Mouse (Mus musculus): Measurements from ENCODE around the gene Col28a1.

Col28a1 gene

DNA sequence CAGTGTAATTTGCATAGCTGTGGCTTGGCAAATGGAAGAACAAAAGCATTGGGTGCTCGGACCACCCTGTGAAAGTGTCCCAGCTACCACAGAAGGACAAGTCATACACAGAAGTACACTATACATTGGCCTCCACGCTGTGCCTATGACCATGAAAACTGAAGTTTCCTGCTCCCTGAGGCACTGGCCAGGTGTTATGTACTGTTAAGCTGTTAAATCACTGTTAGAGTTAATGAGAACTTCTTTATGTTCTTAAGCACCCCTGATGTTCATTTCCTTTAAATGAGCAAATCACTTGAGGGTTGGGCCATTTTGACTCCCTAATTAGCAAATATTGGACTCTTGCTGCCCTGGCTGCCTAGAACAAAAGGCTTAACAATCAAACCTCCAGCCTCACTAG, 73.3 kb downstream of the Col28a1 start:
- DNase-seq (ENCODE audit: low spot score), result no peak

DNA sequence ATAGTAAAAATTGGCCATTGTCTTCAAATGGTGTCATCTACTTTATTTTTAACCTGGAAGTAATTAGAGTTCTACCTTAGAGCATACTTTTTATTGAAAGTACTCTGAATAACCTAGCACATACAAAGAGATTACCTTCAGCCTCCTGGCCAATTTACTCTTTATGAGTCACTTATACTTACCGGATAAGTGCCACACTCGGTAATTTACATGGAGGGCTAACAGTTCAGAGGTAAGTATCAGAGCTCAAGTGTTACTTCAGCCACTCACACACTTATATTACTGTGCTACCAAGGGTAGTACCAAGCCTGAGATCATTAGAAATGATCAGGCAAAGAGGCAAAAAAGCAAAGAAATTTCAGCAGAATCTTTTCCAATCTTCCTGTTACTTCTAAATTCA, 73.8 kb downstream of the Col28a1 start:
- DNase-seq (ENCODE audit: low spot score), result no peak

DNA sequence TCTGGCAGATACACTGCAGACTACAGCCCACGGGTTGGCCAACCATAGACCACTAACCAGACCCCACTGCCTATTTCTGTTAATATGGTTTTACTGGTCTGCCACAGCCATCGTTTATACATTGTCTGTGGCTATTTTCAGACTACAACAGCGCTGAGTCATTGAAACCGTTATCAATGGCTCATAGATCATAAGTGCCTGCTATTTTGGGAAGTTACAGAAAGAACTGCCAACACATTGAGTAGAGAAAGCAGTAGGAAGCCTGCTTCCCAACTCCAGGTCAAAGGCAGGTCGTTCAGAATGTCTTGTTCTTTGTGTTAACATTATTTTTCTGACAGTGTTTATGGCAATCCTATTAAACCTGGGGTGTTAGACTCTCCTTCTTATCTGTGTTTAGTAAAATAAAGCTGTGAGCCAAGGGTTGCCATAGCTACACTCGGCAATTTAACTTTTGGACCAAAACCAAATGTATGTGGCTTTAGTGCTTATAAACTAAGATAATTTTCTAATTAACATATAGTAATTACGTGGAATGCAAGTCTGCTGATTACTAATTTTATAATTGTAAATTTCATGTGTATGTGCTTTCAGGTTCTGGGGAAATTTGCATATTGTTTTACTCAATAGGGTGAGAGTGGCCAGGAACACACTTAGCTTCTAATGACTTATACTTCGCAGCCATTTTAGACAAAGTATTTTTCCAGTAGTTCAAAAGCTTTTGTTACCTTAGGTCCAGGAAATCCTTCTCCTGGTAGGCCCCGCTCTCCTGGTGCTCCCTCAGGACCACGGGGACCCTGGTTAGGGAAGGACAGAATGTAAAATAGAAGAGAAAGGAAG, 86.3 kb downstream of the Col28a1 start:
- DNase-seq (ENCODE audit: low spot score), result no peak

DNA sequence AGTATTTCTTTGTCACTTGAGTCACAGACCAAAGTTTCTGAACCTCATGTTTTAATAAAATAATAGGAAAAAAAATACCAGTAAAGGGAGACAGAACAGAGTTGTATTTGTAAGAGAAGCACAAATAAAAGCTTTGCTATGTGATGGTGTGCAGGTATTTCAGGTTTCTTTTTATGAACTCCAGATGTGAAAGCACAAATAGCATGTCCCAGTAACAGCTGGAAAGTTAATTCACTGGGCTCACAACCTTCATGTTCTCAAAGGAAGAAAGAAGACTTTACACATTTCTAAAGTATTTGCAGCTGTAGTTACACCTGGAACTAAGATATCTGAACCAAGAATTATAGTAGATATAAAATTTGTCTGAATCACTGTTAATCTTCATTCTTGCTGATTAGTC, 91.2 kb downstream of the Col28a1 start:
- no peak for DNase-seq (ENCODE audit: low spot score)

DNA sequence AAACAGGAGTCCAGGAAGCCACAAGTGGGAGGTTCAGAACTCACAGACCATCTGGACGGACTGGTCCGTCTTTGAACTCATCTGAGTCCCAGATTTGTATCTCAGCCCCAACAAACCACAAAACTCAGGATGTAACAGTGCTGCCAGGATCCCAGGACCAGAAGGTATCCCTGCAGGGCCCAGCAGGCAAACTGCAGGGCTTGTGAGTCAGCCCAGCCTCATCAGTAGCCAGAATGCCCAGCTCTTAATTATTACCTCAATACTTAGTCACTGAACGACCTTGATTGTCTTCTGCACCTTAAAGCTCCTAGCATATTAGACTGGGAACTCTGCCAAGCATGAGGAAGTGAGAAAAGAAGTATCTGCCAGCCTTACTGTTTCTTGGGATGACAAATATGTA, 96.6 kb downstream of the Col28a1 start:
- DNase-seq (ENCODE audit: low spot score), result no peak

DNA sequence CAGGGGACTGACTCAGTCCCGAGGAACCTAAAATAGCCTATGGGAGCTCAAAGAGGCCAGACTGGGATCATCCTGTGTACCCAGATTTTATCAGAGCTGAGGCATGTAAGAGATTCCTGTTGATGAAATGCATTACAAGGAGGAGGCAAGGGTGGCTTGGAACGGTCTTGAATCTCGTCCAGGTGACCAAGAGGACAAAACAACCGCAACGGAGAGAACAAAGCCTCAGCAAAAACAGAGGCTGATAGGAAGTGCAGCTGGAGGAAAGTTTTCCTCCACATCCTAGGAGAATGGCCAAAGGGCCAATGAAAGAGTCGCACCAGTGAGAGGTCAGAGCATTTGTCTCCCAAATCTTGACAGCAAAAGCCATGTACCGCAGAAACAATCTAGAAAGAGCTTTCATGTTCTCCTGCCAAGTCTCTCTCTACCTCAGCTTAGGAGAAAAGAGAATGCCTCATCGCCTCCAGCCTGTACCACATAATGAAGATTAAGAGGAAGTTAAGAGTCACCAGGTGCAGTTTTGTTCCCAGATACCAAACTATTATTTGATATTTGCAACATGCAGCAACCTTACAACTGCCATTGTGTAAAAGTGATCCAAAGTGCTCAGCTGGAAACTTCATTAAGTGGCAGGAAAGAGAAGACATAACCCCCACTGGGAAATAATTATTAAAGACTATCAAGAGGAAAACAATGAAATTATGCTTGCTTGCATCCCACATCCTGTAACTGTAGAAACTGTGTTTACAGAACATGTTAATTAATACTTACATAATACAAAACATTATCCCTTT, 98.1 kb downstream of the Col28a1 start:
- no peak for DNase-seq (ENCODE audit: low spot score)

DNA sequence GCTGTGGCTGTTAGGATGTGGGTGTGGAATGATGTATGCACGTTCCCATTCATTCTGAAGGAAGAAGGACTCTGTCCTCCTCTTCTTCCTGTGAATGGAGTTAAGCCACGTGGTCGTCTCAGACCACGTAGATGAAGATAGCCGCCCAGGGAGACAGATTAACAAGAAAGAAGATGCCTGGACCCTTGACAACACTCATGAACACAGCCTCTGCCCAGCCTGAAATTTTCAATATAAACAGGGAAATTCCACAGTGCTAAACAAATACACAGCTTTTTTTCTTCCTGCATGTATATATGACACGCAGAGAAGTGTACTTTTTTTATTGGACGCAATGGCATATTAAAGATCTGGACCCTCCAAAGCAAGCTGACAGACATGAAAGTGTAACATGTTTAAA, 98.9 kb downstream of the Col28a1 start:
- DNase-seq (ENCODE audit: low spot score), result no peak

DNA sequence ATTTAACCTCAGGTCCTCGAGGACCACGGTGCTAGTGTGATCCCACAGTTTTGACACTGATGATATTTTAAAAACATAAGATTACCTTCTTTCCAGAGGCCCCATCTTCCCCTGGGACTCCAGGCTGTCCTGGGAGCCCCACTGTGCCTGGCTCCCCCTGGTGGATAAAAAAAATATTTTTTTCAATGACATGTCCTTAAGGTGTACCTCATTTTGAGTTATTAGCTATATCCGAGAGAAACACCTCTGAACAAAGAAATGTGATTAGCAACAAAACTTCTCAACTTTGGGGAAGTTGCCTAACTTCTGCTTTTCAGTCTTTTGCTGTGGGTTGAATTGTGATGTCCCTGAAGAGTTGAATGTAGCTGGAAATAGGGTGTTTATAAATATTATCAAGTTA, 105.6 kb downstream of the Col28a1 start:
- DNase-seq (ENCODE audit: low spot score), result peak; percentile 61

DNA sequence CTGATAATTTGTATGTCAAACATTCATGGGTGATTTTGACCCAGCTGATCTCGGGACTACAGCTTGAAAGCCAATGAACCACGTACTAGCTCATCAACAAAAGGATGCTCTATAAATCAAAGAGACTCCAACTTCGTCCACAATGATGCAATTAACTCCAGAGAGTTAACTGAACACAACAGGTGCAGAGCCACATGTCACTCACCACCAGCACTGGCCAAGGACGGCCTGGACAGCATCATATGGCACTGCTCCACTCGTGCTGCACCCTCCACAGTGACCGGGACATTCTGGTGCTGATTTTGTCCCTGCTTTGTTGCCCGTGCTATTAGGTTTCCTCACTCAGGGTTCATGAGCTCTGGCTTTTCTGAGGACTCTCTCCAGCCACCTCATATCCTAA, 107.6 kb downstream of the Col28a1 start:
- DNase-seq (ENCODE audit: low spot score), result no peak

DNA sequence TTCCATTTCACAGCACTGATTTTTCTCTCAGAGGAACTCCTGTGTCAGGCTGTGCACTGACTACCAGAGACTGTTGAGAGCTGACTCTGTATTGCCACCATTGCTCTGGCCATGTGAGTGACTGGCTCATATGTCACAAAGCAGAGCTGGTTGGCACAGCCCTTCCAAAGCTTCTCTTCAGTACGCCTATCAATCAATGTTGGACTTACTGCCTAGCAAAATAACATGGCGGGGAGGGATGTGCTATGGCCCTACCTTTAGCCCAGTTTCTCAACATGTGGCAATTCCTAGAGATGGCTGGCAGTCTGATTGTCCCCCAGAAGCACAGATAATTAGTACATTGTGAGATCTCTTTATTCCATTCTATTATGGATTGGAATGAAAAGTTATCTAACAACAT, 109.2 kb downstream of the Col28a1 start:
- no peak for DNase-seq (ENCODE audit: low spot score)

DNA sequence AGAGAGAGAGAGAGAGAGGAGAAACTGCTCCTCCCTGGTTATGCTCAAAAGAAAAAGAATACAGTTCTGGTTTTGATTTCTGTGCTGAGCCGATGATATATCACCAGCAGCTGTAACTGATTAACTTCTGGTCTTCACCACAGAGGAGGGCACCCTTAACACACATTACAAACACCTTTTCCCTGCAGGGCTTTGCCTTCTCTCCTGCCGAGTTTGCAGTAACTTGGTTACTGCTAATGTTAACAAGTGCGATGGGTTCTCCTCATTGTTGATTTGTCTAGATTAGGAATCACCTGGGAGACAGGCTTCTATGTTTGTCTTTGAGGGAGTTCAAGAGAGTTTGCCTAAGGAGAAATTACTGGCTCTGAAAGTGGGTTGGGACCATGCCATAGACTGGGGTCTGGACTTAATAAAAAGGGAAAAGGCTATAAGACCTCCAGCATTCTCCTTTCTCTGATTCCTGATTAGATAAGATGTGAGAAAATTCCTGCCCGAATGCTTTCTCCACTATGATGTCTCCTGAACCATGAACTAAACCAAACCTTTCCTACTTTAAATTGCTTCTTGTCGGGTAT, 114.8 kb downstream of the Col28a1 start:
- DNase-seq (ENCODE audit: low spot score), result peak; percentile 68

DNA sequence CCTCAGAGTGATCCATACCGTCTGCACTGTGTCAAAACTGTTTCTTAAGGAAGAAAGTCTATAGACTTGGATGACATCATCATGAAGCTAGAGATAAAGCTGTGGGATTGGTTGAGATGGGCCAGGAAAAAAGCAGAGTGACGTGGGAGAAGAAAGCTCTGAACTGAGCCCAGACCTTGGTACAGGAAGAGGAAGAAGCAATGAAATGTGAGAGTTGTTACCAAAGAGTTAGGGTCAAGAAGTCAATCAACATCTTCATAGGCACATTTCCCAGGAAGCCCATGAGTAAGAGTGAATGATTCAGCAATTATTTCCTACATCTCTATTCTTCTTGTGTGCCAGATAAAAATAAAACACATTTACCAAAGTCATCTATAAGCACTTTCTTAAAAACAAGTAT, 117.5 kb downstream of the Col28a1 start:
- DNase-seq (ENCODE audit: low spot score), result no peak

DNA sequence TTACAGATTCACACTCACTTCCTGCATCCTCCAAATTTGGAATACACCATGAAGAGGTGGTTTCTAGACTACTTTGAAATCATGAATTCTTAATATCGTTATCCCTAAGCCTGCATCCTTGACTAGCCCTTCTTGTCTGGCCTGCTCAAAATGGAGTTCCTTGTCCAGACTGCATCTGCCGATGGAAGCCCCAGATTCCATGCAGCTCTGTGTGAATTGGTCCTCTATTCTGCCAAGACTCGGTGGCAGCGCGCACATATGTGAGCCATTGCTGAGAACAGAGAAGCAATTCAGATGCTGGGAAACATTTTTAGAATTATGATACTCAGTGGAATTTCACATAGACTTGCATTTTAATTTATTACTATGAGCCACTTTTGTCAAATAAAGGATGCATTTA, 123.4 kb downstream of the Col28a1 start:
- DNase-seq (ENCODE audit: low spot score), result no peak

DNA sequence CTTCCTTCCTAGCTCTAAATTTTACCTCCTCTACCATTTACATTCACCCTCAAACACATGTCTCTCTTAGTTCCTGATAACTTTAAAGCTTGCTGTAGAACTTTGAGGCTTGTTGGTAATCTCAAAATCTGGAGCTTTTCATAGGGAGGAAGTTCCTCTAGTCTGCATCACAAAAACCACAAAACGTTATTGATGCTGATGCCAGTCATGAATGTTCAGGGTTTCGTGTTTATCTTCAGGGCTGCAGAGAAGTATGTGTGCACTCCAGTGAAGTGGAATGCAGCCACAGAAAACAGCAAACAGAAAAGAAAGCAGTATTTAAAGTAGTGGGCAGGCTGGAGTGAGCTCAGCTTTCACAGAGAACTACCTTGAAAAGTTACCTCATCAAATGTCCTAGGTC, 124.0 kb downstream of the Col28a1 start:
- DNase-seq (ENCODE audit: low spot score), result no peak

DNA sequence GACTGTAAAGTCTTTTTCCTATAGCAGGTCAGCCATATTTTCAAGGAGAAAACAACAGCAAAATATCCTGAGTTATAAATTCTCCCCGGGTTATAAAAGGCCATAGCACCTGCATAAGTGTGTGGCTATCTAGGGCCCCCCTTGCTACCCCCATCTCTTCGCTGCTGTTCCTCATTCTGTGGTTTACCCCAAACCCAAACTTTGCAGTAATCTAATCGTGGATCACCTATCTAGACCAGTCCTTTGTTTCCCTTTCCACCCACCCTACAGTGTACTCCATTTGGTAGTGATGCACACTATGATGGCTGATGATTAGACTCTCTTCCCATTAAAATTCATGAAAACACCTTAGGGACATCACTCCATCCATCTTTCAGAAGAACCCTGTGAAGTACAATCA, 125.3 kb downstream of the Col28a1 start:
- DNase-seq (ENCODE audit: low spot score), result no peak

DNA sequence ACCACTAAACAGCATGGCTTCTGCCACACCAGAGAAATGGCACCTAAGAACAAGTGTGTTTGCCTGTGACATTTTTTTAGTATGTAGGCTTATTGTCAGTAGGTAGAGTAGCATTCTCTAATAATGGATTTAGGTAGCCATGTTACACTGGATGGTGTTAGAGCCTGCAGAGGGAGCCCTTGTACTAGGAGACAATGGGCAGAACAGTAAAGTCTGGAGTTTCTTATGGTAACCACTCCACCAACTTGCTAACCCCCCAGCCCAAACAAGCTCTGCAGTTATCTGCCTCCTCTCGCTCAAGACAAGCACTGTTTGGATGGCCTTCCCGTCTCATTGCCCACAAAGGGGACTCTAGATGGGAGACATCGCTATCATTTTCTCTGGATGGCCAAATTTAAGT, 126.2 kb downstream of the Col28a1 start:
- peak; percentile 58 for DNase-seq (ENCODE audit: low spot score)

DNA sequence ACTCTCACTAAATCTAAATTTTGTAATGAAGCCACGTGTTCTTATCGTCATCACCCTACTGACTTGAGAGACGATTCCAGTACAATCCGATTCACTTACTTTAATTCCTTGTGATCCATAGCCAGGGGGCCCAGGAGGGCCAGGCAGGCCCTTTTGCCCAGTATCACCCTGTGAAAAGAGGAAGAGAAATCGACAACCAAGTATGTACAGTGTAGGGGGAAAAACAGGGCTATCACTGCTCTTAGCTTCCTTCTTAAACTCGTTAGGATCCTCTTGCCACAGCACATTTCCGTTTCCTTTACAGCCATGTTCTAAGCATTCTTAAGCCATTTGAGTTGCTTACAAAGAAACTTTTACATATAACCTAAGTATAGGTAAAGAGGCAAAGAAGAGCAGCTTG, 133.2 kb downstream of the Col28a1 start:
- DNase-seq (ENCODE audit: low spot score), result no peak

DNA sequence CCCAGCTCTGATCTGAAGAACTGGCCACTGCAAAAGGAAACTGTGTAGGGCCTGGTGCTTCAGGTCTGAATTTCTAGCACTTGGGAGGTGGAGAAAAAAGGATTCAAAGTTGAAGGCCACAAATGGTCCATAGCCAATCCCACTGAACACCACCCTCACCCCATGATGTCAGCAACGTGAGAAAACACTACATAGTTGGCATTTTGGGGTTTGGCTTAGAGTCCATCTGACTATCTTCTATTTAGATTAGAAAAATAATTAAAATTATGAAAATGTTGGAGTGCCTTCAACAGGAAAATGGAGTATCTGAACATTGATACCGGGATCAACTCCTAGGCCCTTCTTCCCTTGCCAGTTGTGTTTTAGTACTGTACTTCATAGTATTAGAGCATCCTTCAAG, 144.2 kb downstream of the Col28a1 start:
- DNase-seq (ENCODE audit: low spot score), result no peak

DNA sequence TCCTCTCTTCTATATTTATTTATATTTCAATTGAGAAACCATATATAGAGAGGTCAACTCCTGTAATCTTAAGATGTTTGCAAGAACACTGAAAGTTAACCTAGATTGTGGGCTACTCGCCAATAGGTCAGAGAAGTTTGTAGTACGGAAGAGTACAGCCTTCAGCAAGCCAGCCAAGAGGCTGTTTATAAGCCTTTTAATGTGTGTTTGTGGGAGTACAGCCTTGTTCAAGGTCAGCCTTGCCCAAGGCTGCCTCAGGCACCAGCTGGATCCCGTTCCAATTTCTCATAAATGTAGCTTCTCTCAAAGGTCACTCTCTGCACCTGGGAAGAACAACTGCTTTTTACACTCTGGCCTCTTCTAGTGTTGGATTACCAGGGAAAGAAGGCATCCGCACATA, 146.0 kb downstream of the Col28a1 start:
- DNase-seq (ENCODE audit: low spot score), result peak; percentile 23

DNA sequence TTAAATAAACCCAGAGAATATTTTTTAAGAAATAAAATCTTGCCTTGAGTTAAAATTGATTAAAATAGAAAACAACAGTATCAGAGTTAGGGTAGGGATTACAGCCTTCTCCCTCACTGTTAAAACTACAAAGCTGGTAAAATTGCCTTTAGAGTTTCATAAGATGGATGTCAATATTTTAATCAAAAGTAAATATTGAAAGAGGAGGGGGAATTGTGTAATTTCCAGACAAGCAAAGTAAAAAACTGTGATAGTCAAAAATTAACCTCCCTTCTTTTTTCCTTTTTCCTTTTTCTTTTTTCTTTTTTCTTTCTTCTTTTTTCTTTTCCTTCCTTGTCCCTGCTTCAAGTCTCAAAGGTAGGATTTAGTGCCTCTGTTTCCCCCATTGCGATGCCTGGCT, 146.6 kb downstream of the Col28a1 start:
- no peak for DNase-seq (ENCODE audit: low spot score)

DNA sequence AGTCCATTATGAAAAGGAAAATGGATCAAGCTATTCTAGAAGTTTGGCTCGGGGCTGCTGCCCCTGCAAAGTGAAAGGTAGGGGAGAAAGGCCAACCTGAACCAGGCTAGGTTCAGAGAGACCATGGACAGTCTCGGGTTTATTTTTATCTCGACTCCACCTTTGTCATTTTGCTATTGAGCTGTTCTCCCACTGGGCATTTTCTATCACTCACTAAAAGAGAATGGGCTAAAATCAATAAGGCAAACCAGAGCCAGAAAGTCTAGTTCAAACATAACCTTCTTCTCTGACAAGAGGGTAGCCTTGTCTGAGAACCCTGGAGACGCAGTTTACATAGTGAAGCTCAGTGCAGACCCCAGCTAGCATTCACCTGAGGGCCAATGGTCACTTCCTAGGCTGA, 163.7 kb downstream of the Col28a1 start:
- no peak for DNase-seq (ENCODE audit: low spot score)

DNA sequence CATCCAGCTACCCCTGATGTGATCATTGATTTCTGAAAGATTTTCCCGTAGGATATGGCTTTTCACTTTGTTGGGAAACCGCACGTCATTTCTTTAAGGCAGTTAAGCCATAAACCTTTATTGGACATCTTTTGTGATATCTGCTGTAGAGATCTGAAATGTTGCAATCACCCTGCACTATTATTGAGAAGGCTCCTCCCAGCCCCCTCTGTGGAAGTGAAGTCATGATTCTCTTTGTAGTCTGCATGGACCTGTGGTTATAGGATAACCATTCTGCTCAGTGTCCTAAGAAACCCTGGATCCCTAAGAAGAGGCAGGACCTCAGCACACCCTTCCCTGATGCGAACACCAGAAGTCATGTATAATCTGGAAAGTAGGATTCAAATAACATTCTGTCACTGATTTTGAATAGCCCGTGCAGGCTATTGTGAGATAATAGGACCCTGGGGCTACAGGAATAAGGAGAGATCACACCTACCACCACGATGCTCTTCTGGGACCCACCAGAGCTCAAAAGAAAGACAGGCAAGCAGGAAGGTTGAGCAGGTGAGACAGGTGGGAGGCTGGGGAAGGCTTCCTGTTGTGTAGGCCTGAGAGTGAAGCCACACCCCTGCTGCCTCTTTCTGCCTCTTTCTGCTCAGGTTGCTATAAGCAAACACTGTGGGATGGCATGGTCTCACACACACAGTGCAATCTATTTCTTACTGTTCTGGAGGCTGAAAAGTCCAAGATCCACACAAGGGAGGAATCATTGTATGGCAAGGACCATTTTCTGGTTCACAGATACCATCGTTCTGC, 166.9 kb downstream of the Col28a1 start:
- DNase-seq (ENCODE audit: low spot score), result no peak
